Mouse (Mus musculus): ENCODE measurements around the gene Ttbk1.

DNA sequence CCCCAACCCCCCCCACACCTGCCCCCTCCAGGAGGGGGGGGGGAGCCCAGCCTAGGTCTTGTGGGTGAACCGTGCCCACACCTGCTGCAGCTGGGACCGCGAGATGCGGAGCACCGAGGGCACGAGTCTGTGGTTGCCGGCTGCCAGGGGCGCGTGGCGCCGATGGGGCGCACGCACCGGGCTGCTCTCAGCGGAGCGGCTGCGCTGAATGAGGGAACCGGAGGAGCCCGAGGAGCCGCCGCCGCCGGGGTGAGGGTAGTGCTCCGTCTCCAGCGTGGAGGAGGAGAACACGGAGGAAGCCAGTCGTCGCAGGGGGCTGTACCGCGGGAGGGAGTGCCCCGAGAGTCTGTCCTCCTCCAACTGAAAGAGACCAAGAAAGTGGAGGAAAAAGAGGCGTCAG, 26.8 kb downstream of the Ttbk1 start:
- TF ChIP-seq CTCF (IDR thresholded peaks at IDR 0.05; ENCODE audit: extremely low read depth, insufficient read length, insufficient replicate concordance, low read depth, low read length) (no peak), POLR2A (IDR thresholded peaks at IDR 0.05; ENCODE audit: low read depth, low read length) (no peak)
